Mouse (Mus musculus): ENCODE measurements around the gene Gm28635. TPM values are rescaled to one million over a fixed set of nuclear protein-coding genes. Genes with fewer than 3 reads are reported as not detected.

Gene Gm28635
- polyA plus RNA-seq, 1 experiment = not detected

DNA sequence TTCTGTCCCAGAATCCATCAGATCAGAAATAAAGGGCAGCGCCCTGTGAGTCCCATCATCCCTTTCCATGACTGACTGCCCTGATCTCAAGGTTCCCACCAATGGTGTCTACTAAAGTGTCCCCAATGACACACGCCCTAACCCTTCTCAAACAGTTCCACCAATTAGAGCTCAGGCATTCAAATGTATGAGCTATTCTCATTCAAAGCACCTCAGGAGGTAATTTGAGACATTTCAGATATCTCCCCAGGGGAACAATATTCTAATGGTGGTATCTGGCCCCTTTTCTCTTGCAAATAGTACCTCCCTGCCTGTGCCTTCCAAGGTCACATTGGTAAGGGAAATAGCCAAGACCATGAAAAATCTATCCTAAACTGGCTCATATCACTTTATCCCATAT lies 98.5 kb downstream of the Gm28635 start:
- no peaks in the 10 kb centered on the region for H3K27me3 ChIP-seq (ENCODE audit: control insufficient read depth, insufficient read depth, low read length)
- H3K4me3 ChIP-seq (ENCODE audit: extremely low read depth, insufficient read depth, insufficient read length) = no peak overlapping the region
- WGBS = 98% methylated on average over 2 of the region's 2 CpGs
- H3K27ac ChIP-seq (ENCODE audit: insufficient read depth, low read length) = no peak overlapping the region
- H3K4me1 ChIP-seq (ENCODE audit: control insufficient read depth, insufficient read depth, insufficient read length) = no peaks in the 10 kb centered on the region
- no peak for DNase-seq (ENCODE audit: low read depth in 1 of 2, low spot score in 2 of 2)
- no peak for TF ChIP-seq POLR2A (IDR thresholded peaks at IDR 0.05; ENCODE audit: low read depth, low read length)
- TF ChIP-seq CTCF (IDR thresholded peaks at IDR 0.05; ENCODE audit: extremely low read depth, insufficient read depth, insufficient read length, insufficient replicate concordance) = no peak
- no peaks in the 10 kb centered on the region for H3K36me3 ChIP-seq (ENCODE audit: control insufficient read depth, insufficient read depth, low read length)

DNA sequence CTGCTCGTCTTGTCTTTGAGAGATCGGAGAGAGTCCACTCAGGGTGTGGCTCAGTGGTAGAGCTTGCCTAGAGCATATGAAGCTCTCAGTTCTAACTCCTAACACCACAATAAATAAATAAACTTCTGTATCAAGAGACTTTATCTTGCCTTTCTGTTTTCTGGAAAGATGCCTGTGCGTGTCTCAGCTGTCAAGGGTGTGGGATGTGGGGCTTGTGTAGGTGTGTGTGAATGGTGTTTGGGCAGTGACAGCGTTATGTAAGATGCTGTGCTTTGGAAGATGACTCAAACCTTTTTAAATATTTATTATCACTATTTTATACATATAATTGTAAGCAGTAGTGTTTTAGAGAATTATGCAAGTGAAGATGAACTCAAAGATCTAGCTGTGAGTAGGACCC lies 103.7 kb downstream of the Gm28635 start:
- Histone ChIP-seq H3K4me3 (ENCODE audit: extremely low read depth, insufficient read depth, insufficient read length) (no peak overlapping the region), H3K4me1 (ENCODE audit: control insufficient read depth, insufficient read depth, insufficient read length) (no peaks in the 10 kb centered on the region), H3K27ac (ENCODE audit: insufficient read depth, low read length) (no peak overlapping the region), H3K27me3 (ENCODE audit: control insufficient read depth, insufficient read depth, low read length) (no peaks in the 10 kb centered on the region), H3K36me3 (ENCODE audit: control insufficient read depth, insufficient read depth, low read length) (no peaks in the 10 kb centered on the region)
- no peak for TF ChIP-seq CTCF (IDR thresholded peaks at IDR 0.05; ENCODE audit: extremely low read depth, insufficient read depth, insufficient read length, insufficient replicate concordance)
- 93% methylated on average over 4 of the region's 4 CpGs for WGBS
- no peak for DNase-seq (ENCODE audit: low read depth in 1 of 2, low spot score in 2 of 2)

DNA sequence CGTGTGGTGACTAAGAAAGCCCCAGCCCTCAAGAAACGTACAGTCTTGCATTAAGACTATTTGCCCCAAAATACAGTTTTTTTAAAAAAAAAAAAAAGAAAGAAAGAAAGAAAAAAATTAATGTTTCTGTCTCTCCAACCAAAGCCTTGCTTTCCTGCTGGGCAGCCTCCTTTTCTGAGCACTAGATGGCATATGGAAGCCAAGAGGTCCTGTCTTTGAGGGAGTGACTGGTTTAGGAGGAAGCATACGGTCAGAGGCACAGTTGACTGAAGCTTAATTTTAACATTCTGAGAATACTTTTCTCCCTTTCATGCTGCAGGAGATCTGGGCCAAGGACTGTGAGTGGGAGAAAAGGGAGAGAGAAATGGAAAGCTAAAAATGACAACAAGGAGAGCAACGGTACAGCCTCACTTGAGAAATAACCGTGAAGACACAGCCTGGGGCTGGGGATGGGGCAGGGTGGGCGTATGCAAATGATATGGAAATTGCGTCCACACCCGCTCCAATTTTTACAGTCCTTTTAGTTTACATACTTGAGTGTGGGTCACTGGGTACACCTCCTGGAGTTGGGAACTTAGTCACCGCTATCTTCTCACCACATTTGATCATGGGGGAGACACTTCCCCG lies 120.8 kb downstream of the Gm28635 start:
- H3K4me1 ChIP-seq (ENCODE audit: control insufficient read depth, insufficient read depth, insufficient read length) = no peaks in the 10 kb centered on the region

More for the DNA sequence above, 120.8 kb downstream of the Gm28635 start:
- H3K36me3 ChIP-seq (ENCODE audit: control insufficient read depth, insufficient read depth, low read length) = no peaks in the 10 kb centered on the region
- TF ChIP-seq POLR2A (IDR thresholded peaks at IDR 0.05; ENCODE audit: low read depth, low read length) = no peak
- no peak for TF ChIP-seq CTCF (IDR thresholded peaks at IDR 0.05; ENCODE audit: extremely low read depth, insufficient read depth, insufficient read length, insufficient replicate concordance)
- H3K27ac ChIP-seq (ENCODE audit: insufficient read depth, low read length) = no peak overlapping the region
- WGBS = 61% methylated on average over 10 of the region's 10 CpGs
- no peak for DNase-seq (ENCODE audit: low read depth in 1 of 2, low spot score in 2 of 2)
- no peaks in the 10 kb centered on the region for H3K27me3 ChIP-seq (ENCODE audit: control insufficient read depth, insufficient read depth, low read length)
- no peak overlapping the region for H3K4me3 ChIP-seq (ENCODE audit: extremely low read depth, insufficient read depth, insufficient read length)

Other genes with a start within 250 kb of the Gm28635 start
- gene Tfpi, start 201.3 kb downstream of the Gm28635 start, polyA plus RNA-seq (2012; rRNA removed) = 4.4 and 5.1 TPM in 2 replicates
- gene Ctnnd1, start 27.3 kb downstream of the Gm28635 start, polyA plus RNA-seq (2012; rRNA removed) = 12.3 and 14.7 TPM in 2 replicates
- not detected in 2 replicates for gene Btbd18, start 19.0 kb downstream of the Gm28635 start, polyA plus RNA-seq (2012; rRNA removed)
- gene Selenoh, start 7.3 kb downstream of the Gm28635 start, polyA plus RNA-seq (2012; rRNA removed) = 52.6 and 76.8 TPM in 2 replicates
- gene Med19, start 361 bp upstream of the Gm28635 start, polyA plus RNA-seq (2012; rRNA removed) = 4.9 and 5.0 TPM in 2 replicates
- gene Tmx2, start 1.1 kb upstream of the Gm28635 start, polyA plus RNA-seq (2012; rRNA removed) = 25.3 and 32.3 TPM in 2 replicates
- gene Zdhhc5, start 37.1 kb upstream of the Gm28635 start, polyA plus RNA-seq (2012; rRNA removed) = 24.2 and 27.1 TPM in 2 replicates
- gene Clp1, start 49.3 kb upstream of the Gm28635 start, polyA plus RNA-seq (2012; rRNA removed) = 12.8 and 13.3 TPM in 2 replicates
- 28.2 and 42.6 TPM in 2 replicates for gene Ypel4, start 56.0 kb upstream of the Gm28635 start, polyA plus RNA-seq (2012; rRNA removed)
- gene Gm19426, start 65.6 kb upstream of the Gm28635 start, polyA plus RNA-seq (2012; rRNA removed) = 0.28 and 0.32 TPM in 2 replicates
- 135 and 186 TPM in 2 replicates for gene Serping1, start 97.4 kb upstream of the Gm28635 start, polyA plus RNA-seq (2012; rRNA removed)
- gene Ube2l6, start 120.8 kb upstream of the Gm28635 start, polyA plus RNA-seq (2012; rRNA removed) = 125 and 250 TPM in 2 replicates
- gene Smtnl1, start 144.6 kb upstream of the Gm28635 start, polyA plus RNA-seq (2012; rRNA removed) = 0.04 TPM in 1 of 2 replicates, not detected in the other
- gene Timm10, start 149.0 kb upstream of the Gm28635 start, polyA plus RNA-seq (2012; rRNA removed) = 19.0 and 24.4 TPM in 2 replicates
- 59.6 and 70.0 TPM in 2 replicates for gene Slc43a1, start 160.8 kb upstream of the Gm28635 start, polyA plus RNA-seq (2012; rRNA removed)
- gene Rtn4rl2, start 208.7 kb upstream of the Gm28635 start, polyA plus RNA-seq (2012; rRNA removed) = 3.0 and 7.3 TPM in 2 replicates